Mouse (Mus musculus): ENCODE data around the gene Xkr8.
"Not testable (repeated sequence)": the region's sequence is repeated elsewhere in the genome, so short reads cannot be mapped to it uniquely, and the experiment has no call there.

Gene Xkr8

DNA sequence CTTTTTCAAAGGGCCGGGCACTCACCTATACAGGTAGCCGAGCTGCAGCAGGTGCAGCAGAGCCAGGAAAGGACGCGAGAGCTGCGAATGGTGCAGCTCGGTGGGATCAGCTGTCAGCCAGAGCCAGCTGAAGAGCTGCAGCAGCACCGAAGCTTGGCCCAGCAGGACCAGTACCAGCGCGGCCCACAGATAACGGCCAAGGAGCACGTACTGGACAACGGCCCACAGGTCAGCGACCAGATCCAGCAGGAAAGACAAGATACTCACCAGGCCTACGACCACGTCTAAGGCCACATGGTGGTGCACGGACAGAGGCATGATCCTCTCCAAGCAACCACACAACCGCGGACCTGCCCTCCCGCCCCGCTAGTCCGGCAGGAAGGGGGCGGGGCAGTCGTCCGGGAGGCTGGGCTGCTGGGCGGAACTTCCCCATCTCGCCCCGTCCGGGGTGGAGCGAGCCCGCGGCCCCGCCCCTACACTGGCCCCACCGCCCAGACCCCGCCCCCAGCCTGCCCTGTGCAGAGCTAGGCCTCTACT lies at the start of gene Xkr8:
TSS of gene Xkr8 (minus strand) at position 399 of the 537 bp plus-strand sequence.
- peak; percentile 91 to 92 for DNase-seq (ENCODE audit: low spot score in 2 of 2)

DNA sequence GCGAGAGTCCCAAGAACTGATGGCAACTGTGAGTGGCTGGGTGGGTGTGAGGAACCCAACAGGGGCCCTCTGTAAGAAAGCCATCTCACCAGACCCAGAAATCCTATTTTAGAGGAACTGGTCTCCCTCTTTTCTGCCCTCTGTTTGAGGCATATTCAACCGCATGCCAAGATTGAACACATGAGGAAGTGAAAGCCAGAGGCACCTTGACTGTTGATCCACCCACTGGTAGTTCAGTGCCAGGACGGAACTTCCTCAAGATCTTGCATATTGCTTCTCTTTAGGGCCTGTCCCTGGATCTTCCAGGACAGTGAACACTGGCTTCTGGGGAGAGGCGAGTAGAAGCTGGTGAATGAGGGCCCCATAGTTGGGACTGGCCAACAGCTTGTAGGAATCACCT lies 47.9 kb upstream of the Xkr8 start:
- DNase-seq (ENCODE audit: low spot score in 2 of 2) = peak in 1 of 2 experiments; percentile 42

GRCm38 (mm10) chr4:132778562-132779201 lies 46.3 kb upstream of the Xkr8 start:
- peak in 1 of 2 experiments; percentile 25 for DNase-seq (ENCODE audit: low spot score in 2 of 2)

DNA sequence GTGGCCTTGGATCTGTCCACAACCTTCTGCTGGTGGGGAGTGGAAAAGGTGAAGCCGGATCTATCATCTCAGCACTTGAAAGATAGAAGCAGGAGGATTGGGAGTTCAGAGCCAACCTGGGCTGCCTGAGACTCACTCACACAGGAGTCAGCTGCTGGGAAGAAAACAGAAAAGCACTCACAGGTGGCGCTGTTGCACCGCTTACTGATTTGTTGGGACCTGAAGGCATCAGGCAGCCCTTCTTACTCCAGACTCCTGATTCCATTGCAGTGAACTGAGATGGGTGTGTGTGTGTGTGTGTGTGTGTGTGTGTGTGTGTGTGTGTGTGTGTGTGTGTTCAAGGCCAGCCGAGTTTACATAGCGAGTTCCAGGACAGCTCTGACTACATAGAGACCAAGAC lies 44.4 kb upstream of the Xkr8 start:
- DNase-seq (ENCODE audit: low spot score in 2 of 2) = peak in 1 of 2 experiments; percentile 72

DNA sequence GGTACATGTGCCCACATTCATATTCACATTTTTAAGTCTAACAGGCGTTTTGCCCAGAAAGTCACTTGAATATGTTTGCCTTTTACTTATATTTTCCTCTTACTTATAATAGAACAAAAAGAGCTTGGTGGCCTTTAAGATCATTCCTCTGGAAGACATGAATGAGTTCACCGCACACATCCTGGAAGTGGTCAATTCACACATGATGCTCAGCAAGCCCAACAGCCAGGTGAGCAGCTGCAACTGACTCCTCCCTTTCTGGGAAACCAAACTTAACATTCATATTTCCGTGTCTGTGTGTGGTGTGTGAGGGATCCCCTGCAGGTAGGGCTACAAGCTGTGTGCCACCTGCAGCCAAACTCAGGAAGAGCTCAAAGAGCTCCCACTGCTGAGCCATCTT lies 42.6 kb upstream of the Xkr8 start:
- DNase-seq (ENCODE audit: low spot score in 2 of 2) = no peak

DNA sequence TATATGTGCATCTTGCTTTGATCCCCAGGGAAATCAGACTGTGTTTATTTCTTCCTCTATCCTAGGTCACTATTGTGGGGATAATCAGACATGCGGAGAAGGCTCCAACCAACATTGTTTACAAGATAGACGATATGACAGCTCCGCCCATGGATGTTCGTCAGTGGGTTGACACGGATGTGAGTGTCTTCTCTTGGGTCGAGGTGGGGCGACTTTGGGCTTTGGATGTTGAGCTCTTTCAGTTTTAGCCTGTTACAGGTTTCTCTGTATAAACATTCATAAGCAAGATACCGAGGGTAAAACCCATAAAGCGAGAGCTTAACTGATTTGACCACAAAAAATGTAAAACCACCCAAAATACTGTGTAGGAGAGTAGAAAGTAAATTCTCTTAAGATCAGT lies 39.4 kb upstream of the Xkr8 start:
- no peak for DNase-seq (ENCODE audit: low spot score in 2 of 2)

- DNase-seq (ENCODE audit: low spot score in 2 of 2) = peak; percentile 97
Observed at GRCm38 (mm10) chr4:132767914-132768876, 35.8 kb upstream of the Xkr8 start, which contains the start of gene Rpa2. TSS of gene Rpa2 (plus strand) at chr4:132768332.

GRCm38 (mm10) chr4:132763125-132763524 lies 30.8 kb upstream of the Xkr8 start:
- DNase-seq (ENCODE audit: low spot score in 2 of 2) = not testable (repeated sequence)

DNA sequence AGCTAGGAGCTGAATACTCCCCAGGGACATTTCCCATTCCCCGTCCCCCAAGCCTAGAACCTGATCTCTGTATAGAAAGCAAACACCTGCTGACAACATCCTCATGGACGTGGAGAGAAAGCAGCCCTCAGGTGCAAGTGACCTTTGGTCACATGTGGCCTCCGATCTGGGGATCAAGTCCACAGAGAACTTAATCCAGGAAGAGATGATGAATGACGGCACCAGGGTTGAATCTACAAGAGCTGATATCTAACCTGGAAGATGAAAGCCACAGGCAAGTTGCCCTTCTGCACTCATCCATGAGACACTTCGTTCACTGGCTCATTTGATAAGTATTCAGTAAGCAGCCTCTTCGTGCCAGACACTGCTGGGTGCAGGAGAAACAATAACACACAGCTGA lies 30.3 kb upstream of the Xkr8 start:
- no peak for DNase-seq (ENCODE audit: low spot score in 2 of 2)

GRCm38 (mm10) chr4:132760296-132760695 lies 27.9 kb upstream of the Xkr8 start:
- DNase-seq (ENCODE audit: low spot score in 2 of 2) = no peak

DNA sequence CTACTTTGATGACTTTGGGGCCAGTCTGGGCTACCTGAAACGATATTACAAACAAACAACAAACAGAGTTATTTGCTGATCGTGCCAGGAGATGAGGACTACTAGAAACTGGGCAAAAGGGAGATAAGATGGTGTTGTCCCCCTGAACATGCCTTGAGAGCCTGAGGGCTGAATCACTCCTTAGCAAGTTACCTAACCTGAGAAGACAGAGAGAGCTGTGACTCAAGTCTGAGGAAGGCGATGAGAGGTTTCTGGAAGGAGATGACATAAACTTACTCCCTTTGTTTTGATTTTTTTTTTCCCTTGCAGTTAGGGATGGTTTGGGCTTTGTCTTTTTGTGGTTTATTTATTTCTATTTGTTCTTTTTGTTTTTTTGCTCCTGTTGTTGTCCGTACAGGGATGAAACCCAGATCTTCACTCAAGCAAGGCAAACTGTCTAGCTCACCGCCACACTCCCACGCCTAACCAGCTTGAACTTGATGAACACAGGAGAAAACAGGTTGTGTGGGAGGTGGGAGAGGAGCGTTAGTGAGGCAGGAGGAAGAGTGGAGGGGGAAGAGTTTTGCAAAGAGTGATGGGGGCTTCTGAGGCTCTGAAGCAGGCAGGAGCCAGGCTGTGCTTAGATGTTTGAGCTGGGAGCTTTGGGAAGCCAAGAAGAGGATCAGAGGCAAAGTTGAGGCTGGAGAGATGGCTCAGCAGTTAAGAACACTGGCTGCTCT lies 25.4 kb upstream of the Xkr8 start:
- DNase-seq (ENCODE audit: low spot score in 2 of 2) = no peak

DNA sequence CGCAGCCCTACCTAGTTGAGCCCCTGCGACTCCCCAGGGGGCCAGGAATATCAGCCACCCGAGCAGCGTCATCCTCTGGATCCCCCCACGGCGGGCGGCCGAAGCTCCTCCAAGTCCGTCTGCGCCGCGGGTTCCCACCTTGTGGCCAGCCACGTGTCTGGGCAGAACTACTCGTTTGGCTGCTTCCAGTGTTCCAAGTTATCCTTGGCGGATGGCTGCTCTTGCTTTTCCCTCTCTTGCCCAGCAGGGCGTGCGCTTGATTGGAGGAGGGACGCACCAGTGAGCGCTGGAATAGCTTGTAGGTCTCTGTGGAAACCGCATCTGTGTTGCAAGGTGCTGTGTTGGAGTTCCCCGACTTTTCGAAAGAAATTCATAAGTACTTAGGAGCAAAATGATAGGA lies 24.6 kb upstream of the Xkr8 start, which contains the start of gene Smpdl3b:
TSS of gene Smpdl3b (minus strand) at position 279 of the 400 bp plus-strand sequence.
- DNase-seq (ENCODE audit: low spot score in 2 of 2) = peak; percentile 43 to 51

- no peak for DNase-seq (ENCODE audit: low spot score in 2 of 2)
Observed at GRCm38 (mm10) chr4:132752992-132753391, 20.6 kb upstream of the Xkr8 start.

GRCm38 (mm10) chr4:132749258-132749982 lies 17.1 kb upstream of the Xkr8 start:
- no peak for DNase-seq (ENCODE audit: low spot score in 2 of 2)

DNA sequence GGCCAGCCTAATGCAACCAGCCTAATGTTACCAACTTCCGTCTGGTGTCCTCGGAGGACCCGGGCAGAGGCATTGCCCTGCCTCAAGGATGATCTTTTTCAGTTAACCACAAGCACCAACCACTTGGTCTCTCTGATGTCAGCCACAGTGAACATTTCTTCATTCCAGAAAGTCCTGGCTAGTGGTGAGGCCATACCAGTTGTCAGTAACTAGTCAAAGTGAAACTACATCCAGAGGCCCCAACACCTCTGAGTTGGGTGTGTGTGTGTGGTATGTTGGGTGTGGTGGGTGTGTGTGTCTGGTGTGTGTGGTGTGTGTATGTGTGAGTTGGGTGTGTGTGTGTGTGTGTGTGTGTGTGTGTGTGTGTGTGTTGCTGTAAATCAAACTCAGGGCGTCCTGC lies 16.4 kb upstream of the Xkr8 start:
- DNase-seq (ENCODE audit: low spot score in 2 of 2) = peak; percentile 71 to 88

DNA sequence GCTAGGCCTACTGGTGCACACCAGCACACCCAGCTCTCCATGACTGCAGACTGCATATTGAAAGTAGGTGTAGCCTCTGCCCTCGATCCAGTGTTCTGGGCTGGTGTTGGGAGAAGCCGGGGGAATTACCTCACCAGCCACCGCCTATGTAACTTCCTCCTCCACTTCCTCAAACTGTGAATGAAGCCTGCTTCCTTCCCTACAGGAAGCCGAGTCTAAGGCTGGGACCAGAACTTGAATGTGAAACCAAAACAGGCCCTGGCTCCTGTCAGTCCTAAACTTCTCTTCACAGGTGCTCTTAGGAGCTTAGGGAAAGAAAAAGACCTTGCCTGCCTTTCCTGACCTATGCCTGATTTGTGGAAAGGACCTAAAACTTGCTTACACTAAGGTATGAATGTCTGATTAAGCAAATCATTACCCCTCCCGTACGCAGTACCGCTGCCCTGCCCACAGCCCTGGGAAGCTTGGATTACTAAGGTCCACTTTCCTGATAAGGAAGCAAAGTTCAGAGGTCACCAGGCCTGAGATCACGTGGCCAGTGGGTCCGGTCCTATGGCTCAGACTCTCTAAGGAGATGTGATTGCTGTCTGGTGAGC lies 15.4 kb upstream of the Xkr8 start:
- peak; percentile 37 to 50 for DNase-seq (ENCODE audit: low spot score in 2 of 2)

DNA sequence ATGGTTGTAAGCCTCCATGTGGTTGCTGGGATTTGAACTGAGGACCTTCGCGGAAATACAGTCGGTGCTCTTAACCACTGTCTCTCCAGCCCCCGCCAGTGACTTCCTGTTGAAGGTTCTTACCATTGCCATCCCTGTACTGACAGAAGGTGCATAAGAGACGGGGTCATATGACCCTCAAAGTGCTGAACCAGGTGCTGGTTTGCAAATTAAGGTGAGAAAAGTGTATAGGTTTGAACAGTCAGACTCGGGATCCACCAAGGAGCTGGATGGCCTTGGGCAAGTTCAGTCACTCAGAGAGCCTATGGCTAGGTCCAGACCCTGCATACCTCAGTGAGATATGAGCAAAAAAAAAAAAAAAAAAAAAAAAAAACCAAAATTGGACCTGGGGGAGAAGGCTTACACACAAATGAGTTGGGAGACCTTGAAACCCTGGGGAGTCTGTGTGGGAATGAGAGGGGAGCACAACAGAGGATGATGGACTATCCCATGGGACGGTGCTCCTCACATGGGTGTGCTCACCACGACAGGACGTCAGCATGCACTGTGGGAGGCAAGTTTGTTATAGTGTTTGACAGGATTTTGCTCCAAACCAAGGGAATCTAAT lies 14.7 kb upstream of the Xkr8 start:
- DNase-seq (ENCODE audit: low spot score in 2 of 2) = no peak

DNA sequence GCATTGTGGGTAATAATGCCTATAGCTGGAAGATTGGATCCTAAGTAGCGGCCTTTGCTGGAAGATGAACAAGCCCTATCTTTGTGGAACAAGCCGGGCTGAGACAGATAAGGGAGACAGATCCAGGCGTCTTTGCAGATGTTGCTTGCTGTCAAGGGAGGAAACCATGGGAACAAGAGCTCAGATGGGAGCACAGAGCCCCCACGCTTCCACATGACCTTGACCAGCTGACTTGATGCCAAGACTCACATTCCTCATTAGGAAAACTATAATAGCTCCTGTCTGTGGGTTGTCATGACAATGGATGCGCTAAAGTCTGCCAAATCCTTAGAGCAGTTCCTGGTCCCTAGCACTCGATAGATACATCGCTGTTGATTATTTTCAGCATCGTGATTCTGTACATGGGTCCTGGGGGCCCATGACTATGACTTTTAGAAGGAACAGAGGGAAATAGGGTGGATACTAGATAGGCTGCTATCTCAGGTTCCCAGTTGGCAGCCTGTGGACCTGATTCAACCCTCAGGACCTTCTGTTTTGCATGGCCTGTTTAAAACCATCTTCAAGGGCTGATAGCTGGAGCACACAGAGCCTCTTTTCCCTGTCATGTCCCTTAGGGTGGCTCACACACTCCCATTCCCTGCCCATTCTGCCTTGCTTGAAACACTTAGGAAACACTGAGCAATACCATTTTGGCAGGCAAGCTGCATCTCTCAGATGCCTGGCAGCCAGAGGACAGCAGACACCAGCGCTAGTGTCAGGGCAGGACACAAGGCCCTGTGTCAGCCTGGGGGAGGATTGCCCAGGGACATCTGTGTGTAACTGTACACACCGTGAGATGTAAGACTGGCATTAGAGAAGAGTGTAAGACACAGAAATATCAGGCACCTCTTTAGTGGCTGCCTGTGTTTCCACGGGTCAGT lies 11.9 kb upstream of the Xkr8 start:
- DNase-seq (ENCODE audit: low spot score in 2 of 2) = no peak

- no peak for DNase-seq (ENCODE audit: low spot score in 2 of 2)
Observed at GRCm38 (mm10) chr4:132741491-132741890, 9.1 kb upstream of the Xkr8 start.
